Mouse (Mus musculus): ENCODE measurements around the gene Plscr2.

The Plscr2 gene

GRCm38 (mm10) chr9:92275486-92276207, at the start of gene Plscr2:
Plscr2 (plus strand) TSS chr9:92275602.
- peak; percentile 10 for DNase-seq (ENCODE audit: low read depth, low spot score)

- DNase-seq (ENCODE audit: low read depth, low spot score): no peak
Observed at GRCm38 (mm10) chr9:92226127-92226655, 49.2 kb upstream of the Plscr2 start.

GRCm38 (mm10) chr9:92226795-92227194, 48.6 kb upstream of the Plscr2 start:
- no peak for DNase-seq (ENCODE audit: low read depth, low spot score)

- no peak for DNase-seq (ENCODE audit: low read depth, low spot score)
Observed at GRCm38 (mm10) chr9:92228867-92229832, 46.3 kb upstream of the Plscr2 start.

- DNase-seq (ENCODE audit: low read depth, low spot score): no peak
Observed at GRCm38 (mm10) chr9:92229833-92230205, 45.6 kb upstream of the Plscr2 start.

GRCm38 (mm10) chr9:92234901-92235458, 40.4 kb upstream of the Plscr2 start:
- DNase-seq (ENCODE audit: low read depth, low spot score): no peak

- DNase-seq (ENCODE audit: low read depth, low spot score): no peak
Observed at GRCm38 (mm10) chr9:92248773-92249446, 26.5 kb upstream of the Plscr2 start.

- no peak for DNase-seq (ENCODE audit: low read depth, low spot score)
Observed at GRCm38 (mm10) chr9:92249447-92249852, 26.0 kb upstream of the Plscr2 start, which contains the start of gene Plscr1. Plscr1 (plus strand) TSS chr9:92249750.

- DNase-seq (ENCODE audit: low read depth, low spot score): peak; percentile 60
Observed at GRCm38 (mm10) chr9:92249987-92250772, 25.2 kb upstream of the Plscr2 start.

- DNase-seq (ENCODE audit: low read depth, low spot score): no peak
Observed at GRCm38 (mm10) chr9:92252718-92253117, 22.7 kb upstream of the Plscr2 start.

GRCm38 (mm10) chr9:92253585-92254321, 21.6 kb upstream of the Plscr2 start:
- no peak for DNase-seq (ENCODE audit: low read depth, low spot score)

GRCm38 (mm10) chr9:92260481-92261159, 14.8 kb upstream of the Plscr2 start:
- DNase-seq (ENCODE audit: low read depth, low spot score): no peak

GRCm38 (mm10) chr9:92265719-92266118, 9.7 kb upstream of the Plscr2 start:
- no peak for DNase-seq (ENCODE audit: low read depth, low spot score)

- DNase-seq (ENCODE audit: low read depth, low spot score): no peak
Observed at GRCm38 (mm10) chr9:92266558-92267171, 8.7 kb upstream of the Plscr2 start.

- DNase-seq (ENCODE audit: low read depth, low spot score): no peak
Observed at GRCm38 (mm10) chr9:92267732-92268131, 7.7 kb upstream of the Plscr2 start.

GRCm38 (mm10) chr9:92269829-92270404, 5.5 kb upstream of the Plscr2 start:
- DNase-seq (ENCODE audit: low read depth, low spot score): no peak

- peak; percentile 35 for DNase-seq (ENCODE audit: low read depth, low spot score)
Observed at GRCm38 (mm10) chr9:92270927-92271326, 4.5 kb upstream of the Plscr2 start.

- DNase-seq (ENCODE audit: low read depth, low spot score): no peak
Observed at GRCm38 (mm10) chr9:92272650-92273049, 2.8 kb upstream of the Plscr2 start.
